Mouse (Mus musculus) macrophage (primary cell): ENCODE results near the gene B3galt4. TPM values are rescaled to one million over a fixed set of nuclear protein-coding genes. Genes with fewer than 3 reads are reported as not detected.
A peak's percentile ranks its signal among the peaks of the same experiment; 100 is the strongest.

ENCODE experiments used
- H3K27ac ChIP-seq: fragments of 350-480 bp; formaldehyde crosslinking; 2 replicates; pipeline ENCODE4 v1.9.0; 2021
- H3K36me3 ChIP-seq: fragments of 350-480 bp; formaldehyde crosslinking; 2 replicates; pipeline ENCODE4 v1.9.0; 2021; ENCODE audit errors: inconsistent target
- H3K4me3 ChIP-seq: fragments of 350-480 bp; formaldehyde crosslinking; 2 replicates; pipeline ENCODE4 v1.9.0; 2021; ENCODE audit errors: inconsistent target
- H3K79me2 ChIP-seq: fragments of 350-480 bp; formaldehyde crosslinking; 2 replicates; pipeline ENCODE4 v1.9.0; 2021; ENCODE audit errors: inconsistent target
- WGBS: methylation state at CpG from one replicate; pipeline ENCODE4 v1.1.7; 2026; ENCODE audit warnings: inconsistent platforms; ENCODE audit not compliant: missing documents; 5-methylcytosine and 5-hydroxymethylcytosine counted together
- polyA plus RNA-seq: library from polyadenylated mRNA; stranded (reverse); fragments of 250-400 nt; gene quantifications from 3 replicates; pipeline ENCODE4 v1.2.4, GENCODE M21; 2018; ENCODE audit warnings: inconsistent platforms

The B3galt4 gene
- polyA plus RNA-seq, 1 experiment from 2014 or later: 4.0 TPM

- Histone ChIP-seq H3K36me3 (peaks cover 19% of the 10 kb centered on the region), H3K27ac (no peak overlapping the region), H3K4me3 (peak overlapping the region; percentile 98), H3K79me2 (peaks cover 28% of the 10 kb centered on the region)
- 43% methylated on average over 19 of the region's 19 CpGs for WGBS
Measured at GRCm38 (mm10) chr17:33941381-33941780, 9.9 kb downstream of the B3galt4 start.

- Histone ChIP-seq H3K36me3 (peaks cover 21% of the 10 kb centered on the region), H3K4me3 (peak overlapping the region; percentile 98), H3K27ac (no peak overlapping the region), H3K79me2 (peaks cover 30% of the 10 kb centered on the region)
- 2% methylated on average over 26 of the region's 26 CpGs for WGBS
Measured at GRCm38 (mm10) chr17:33940981-33941380, 10.3 kb downstream of the B3galt4 start.

DNA sequence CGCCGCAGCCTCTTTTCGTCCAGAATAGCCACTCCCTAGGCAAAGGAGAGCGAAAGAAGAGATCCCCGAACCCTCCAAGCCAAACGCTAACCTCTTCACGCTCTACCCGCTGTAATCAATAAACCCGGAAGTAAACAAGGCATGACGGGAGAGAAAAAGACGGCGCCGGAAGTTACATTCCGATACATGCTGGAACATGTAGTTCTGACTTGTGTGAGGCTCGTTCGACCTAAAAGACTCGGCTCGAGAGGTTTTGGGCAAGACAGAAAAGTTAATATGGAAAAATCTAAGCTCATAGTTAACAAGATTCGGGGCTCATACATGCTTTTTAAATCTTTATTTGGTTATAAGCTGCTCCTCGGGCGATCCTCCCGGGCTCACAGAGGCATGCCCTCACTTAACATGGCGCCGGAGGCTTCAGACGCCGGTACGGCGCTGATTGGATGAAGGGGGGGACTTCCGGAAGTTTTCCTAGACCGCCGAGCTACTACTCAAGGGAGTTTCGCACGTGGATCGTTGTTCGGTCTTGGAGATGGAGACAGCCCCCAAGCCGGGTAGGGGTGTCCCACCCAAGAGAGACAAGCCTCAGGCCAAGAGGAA lies 11.0 kb downstream of the B3galt4 start, which contains the start of the genes Pfdn6 and Wdr46:
Gene Pfdn6, minus strand, starts transcription at position 138 of the 600 bp plus-strand sequence.
Gene Wdr46, plus strand, starts transcription at position 455 of the 600 bp plus-strand sequence.
- 2% methylated on average over 36 of the region's 36 CpGs for WGBS
- Histone ChIP-seq H3K79me2 (peaks cover 37% of the 10 kb centered on the region), H3K27ac (peak within 1 kb of the TSS; percentile 86)

GRCm38 (mm10) chr17:33938783-33939182 lies 12.5 kb downstream of the B3galt4 start:
- peaks cover 31% of the 10 kb centered on the region for H3K36me3 ChIP-seq
- WGBS: 76% methylated on average over 11 of the region's 11 CpGs
- H3K4me3 ChIP-seq: no peak overlapping the region
- peaks cover 52% of the 10 kb centered on the region for H3K79me2 ChIP-seq
- no peak overlapping the region for H3K27ac ChIP-seq

More for the DNA sequence above, 11.0 kb downstream of the B3galt4 start, which contains the start of the genes Pfdn6 and Wdr46:
- H3K4me3 ChIP-seq: peak within 1 kb of the TSS; percentile 98
- peaks cover 28% of the 10 kb centered on the region for H3K36me3 ChIP-seq

DNA sequence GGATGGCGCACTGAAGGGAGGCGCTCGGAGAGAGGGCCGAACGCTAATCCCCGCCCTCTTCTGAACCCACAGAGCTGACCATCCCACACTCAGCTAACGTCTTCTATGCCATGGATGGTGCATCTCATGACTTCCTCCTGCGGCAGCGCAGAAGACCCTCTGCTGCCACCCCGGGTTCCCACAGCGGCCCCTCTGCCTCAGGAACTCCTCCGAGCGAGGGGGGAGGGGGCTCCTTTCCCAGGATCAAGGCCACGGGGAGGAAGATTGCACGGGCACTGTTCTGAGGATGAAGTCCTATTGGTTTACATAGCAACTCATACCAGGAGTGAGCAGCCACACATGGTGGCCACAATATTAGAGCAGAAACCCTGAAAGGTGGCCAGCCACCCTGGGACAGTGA lies 14.3 kb downstream of the B3galt4 start:
- 94% methylated on average over 15 of the region's 15 CpGs for WGBS
- peaks cover 43% of the 10 kb centered on the region for H3K36me3 ChIP-seq
- H3K27ac ChIP-seq: no peak overlapping the region
- no peak overlapping the region for H3K4me3 ChIP-seq
- H3K79me2 ChIP-seq: peaks cover 67% of the 10 kb centered on the region

DNA sequence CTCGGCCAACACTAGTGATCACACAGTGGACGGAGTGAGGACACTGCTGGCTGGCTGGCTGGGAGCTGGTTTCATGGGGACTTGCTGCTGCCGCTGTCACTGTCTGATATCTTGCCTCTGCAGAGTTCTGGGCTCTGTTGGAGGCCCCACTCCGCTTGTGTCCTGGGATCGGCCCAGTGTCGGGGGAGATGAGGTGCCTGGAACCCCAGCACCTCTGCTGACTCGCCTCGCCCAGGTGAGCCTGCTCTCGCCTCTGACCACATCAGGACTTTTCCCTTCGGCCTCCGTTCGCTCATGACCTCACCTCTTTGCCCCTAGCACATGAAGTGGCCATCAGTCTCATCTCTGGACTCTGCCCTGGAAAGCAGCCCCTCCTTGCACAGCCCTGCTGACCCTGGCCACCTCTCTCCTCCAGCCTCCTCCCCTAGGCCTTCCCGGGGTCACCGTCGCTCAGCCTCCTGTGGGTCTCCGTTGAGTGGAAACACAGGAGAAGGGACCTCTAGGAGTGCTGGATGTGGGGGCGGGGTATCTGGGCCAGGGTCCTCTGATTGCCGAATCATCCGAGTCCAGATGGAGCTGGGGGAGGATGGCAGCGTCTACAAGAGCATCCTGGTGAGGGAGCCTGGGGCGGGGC lies 15.7 kb downstream of the B3galt4 start:
- Histone ChIP-seq H3K27ac (no peak overlapping the region), H3K36me3 (peaks cover 43% of the 10 kb centered on the region), H3K79me2 (peaks cover 70% of the 10 kb centered on the region), H3K4me3 (no peak overlapping the region)
- 95% methylated on average over 21 of the region's 21 CpGs for WGBS

DNA sequence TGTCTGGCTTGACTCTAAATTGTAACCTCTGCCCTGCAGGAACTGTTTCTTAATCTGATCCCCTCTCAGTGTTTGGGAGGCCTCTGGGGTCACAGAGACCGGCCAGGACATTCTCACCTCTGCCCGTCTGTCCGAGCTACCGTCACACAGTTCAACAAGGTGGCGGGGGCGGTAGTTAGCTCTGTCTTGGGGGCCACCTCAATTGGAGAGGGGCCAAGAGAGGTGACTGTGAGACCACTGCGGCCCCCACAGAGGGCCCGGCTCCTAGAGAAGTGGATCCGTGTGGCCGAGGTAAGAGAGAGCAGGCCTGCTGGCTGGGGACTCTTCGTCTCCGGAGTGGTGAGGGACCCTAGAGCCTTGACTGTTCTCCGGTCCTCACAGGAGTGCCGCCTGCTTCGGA lies 18.3 kb downstream of the B3galt4 start:
- H3K79me2 ChIP-seq: peaks cover 68% of the 10 kb centered on the region
- no peak overlapping the region for H3K4me3 ChIP-seq
- no peak overlapping the region for H3K27ac ChIP-seq
- WGBS: 94% methylated on average over 15 of the region's 15 CpGs
- H3K36me3 ChIP-seq: peaks cover 51% of the 10 kb centered on the region

GRCm38 (mm10) chr17:33932448-33932847 lies 18.8 kb downstream of the B3galt4 start:
- H3K79me2 ChIP-seq: peaks cover 73% of the 10 kb centered on the region
- no peak overlapping the region for H3K27ac ChIP-seq
- H3K36me3 ChIP-seq: peaks cover 53% of the 10 kb centered on the region
- H3K4me3 ChIP-seq: no peak overlapping the region
- WGBS: 91% methylated on average over 14 of the region's 14 CpGs

GRCm38 (mm10) chr17:33931947-33932346 lies 19.3 kb downstream of the B3galt4 start:
- Histone ChIP-seq H3K79me2 (peaks cover 78% of the 10 kb centered on the region), H3K27ac (peak overlapping the region; percentile 98; the same call in 1 of the 2 replicates), H3K36me3 (peaks cover 53% of the 10 kb centered on the region), H3K4me3 (peak overlapping the region; percentile 83)
- WGBS: 94% methylated on average over 10 of the region's 11 CpGs

DNA sequence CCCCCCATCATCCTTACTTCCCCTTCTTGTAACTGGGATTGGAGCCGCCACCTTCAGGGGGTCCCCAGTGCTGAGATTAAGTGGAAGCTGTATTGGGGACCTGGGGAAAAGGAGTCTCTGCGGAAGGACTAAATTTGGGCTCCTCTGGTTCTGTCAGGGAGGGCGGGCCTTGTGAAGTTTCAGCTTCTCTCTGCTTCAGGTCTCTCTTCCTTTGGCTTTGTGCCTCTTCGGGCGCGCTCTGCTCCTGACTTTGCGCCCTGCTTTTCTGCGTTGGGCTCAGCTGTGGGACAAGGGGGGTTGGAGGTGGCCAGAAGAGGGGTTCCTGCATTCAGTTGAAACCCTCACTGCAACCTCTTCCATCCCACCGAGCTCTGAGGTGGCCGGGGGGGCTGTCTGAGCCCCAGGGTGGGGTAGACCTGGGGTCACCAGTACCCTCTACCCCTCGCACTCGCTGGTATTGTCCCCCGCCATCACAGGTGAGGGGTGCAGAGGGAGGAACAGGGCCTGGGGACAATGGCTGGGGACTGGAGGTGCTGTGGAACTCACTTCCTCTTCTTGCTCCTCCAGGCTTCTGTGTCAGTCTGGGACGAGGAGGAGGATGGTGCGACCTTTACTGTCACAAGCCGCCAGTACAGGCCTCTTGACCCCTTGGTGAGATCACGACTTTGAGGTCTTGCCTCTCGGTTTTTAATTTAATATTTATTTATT lies 20.0 kb downstream of the B3galt4 start:
- Histone ChIP-seq H3K4me3 (peak overlapping the region; percentile 83), H3K36me3 (peaks cover 55% of the 10 kb centered on the region), H3K79me2 (peaks cover 84% of the 10 kb centered on the region), H3K27ac (peak overlapping the region; percentile 98)
- 20% methylated on average over 16 of the region's 18 CpGs for WGBS

DNA sequence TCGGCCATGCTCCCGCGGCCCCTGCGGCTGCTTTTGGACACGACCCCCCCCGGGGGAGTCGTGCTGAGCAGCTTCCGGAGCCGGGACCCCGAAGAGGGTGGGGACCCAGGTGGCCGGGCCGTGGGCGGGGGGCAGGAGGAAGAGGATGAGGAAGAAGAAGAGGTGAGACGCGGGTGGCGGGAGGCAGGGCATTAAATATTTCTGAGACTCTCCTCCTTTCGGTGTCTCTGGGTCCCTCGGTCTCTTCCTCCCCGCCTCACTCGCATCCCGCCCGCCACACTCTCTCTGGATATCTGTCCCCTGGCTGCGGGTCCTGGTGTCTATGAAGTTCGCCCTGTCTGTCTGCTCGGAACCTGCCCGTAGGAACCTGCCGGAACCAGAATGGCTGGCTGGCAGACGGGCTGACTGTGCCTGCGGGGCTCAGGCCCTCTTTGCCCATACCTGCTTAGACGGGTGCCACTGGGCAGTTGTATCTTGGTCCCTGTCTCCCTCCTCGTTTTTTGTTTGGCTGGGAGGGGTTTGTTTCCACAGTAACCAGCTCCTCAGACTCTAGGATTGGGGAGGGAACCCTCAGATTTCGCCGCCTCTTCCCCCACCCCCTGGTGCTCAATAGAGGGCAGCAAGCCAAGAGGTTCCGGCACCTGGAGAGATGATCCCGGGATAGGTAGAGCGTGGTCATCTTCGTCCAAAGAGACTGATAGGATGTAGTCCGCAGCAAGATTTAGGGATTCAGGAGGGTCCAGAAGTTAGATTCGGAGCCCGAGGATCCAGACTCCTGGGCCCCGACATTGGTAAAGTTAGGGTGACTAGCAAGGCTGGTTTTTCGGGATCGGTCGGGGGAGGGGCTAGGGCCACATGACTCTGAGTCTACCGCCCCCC lies 20.8 kb downstream of the B3galt4 start:
- Histone ChIP-seq H3K27ac (peak overlapping the region; percentile 98), H3K36me3 (peaks cover 56% of the 10 kb centered on the region), H3K4me3 (peak overlapping the region; percentile 83), H3K79me2 (peaks cover 86% of the 10 kb centered on the region)
- 1% methylated on average over 44 of the region's 45 CpGs for WGBS

DNA sequence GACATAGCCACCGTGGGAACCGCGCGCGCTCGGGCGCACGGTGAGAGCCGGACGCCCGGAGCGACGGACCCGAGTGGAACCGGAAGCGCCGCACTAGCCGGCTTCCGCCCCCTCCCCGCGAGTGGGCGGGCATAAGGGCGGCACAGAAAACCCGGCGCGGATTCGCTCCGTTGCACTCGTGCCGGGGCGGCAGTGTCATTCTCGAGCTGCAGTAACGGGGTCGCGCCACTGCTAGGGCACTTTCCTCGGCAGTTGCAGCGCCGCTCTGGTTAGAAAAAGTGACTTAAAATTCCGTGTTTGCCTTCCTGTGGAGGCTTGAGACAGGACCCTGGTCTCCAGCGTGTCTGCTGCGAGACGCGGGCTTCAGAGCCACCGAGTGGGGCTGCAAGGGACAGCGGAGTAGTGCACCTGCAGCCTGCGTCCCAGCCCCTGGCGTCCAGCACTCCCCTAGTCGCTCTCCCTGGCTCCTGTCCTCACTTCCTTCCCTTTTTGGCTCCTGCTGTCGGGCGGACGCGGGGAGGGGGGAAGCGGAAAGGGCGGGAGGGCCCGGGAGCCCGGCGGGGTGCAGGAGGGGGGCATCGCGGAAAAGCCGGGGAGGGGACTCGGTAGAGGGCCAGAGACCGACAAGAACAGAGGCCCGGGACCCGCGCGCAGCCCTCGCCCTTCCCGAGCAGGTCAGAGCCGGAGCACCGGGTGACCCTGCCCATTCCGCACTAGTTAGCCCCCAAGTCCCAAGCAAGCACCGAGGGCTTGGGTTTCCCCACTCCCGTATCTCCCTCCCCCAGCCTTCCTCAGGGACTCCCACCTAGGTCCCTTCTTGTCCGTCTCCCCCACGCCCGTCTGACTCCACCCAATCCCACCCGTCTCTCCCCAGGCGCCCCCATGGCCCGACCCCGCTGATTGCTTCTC lies 21.7 kb downstream of the B3galt4 start, which contains the start of gene Rgl2:
Gene Rgl2, plus strand, starts transcription at position 173 of the 909 bp plus-strand sequence.
- H3K27ac ChIP-seq: peak within 1 kb of the TSS; percentile 98
- H3K79me2 ChIP-seq: peaks cover 86% of the 10 kb centered on the region
- H3K4me3 ChIP-seq: peak within 1 kb of the TSS; percentile 83
- H3K36me3 ChIP-seq: peaks cover 56% of the 10 kb centered on the region
- under 1% methylated on average over 61 of the region's 80 CpGs for WGBS

DNA sequence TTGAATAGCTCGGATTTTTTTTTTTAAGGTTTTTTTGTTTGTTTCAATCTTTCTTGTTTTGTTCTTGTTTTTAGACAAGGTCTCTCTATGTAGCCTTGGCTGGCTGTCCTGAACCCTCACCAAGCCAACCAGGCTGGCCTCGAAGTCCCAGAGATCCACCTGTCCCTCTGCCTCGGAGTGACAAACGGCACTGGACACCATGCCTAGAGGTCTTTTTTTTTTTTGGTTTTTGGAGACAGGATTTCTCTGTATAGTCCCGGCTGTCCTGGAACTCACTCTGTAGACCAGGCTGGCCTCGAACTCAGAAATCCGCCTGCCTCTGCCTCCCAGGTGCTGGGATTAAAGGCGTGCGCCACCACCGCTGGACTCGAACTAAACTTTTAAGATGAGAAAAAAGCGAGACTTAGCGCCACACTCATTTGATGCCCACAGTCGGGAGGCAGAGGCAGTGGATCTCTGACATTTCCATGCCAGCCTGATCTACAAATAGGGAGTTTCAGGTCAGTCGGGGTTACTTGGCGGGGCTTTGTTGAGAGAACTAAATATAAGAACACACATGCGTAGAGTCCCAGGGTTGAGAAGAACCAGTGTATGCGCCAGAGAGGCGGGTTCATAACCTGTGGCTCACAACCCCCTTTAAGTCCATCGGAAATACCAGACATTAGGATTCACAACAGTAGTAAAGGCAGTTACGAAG lies 22.9 kb downstream of the B3galt4 start:
- H3K36me3 ChIP-seq: peaks cover 59% of the 10 kb centered on the region
- 87% methylated on average over 19 of the region's 21 CpGs for WGBS
- no peak overlapping the region for H3K27ac ChIP-seq
- H3K79me2 ChIP-seq: peaks cover 86% of the 10 kb centered on the region
- peak overlapping the region; percentile 83 for H3K4me3 ChIP-seq
